Mouse (Mus musculus) liver, adult 2 months (tissue): ENCODE data around the gene Cdc42.

Experiments
- CTCF ChIP-seq: fragments of 200-500 bp; IDR thresholded peaks from 2 replicates; pipeline ENCODE4 v1.5.1; 2011; ENCODE audit warnings: low read depth, low read length, control low read depth
- POLR2A ChIP-seq: fragments of 200-500 bp; IDR thresholded peaks from 2 replicates; pipeline ENCODE4 v1.6.1; 2011; ENCODE audit warnings: low read length, control low read depth; ENCODE audit not compliant: insufficient read depth; ENCODE audit errors: extremely low read depth

- TF ChIP-seq CTCF: no peak
- TF ChIP-seq POLR2A: no peak
Observed at GRCm38 (mm10) chr4:137375314-137376278, 18.1 kb upstream of the Cdc42 start.
